Mouse (Mus musculus) G1E (cell line): Measurements from ENCODE around the gene Apaf1. TPM values are rescaled to one million over a fixed set of nuclear protein-coding genes. Genes with fewer than 3 reads are reported as not detected.

Source experiments
- ATAC-seq: 2 replicates; pipeline ENCODE4 v1.8.0; 2016; ENCODE audit warnings: mild to moderate bottlenecking; ENCODE audit not compliant: insufficient number of reproducible peaks, poor library complexity, low FRiP score, severe bottlenecking; ENCODE audit errors: extremely low read depth
- DNase-seq: peaks from one replicate; pipeline ENCODE4 v3.0.0; 2012; ENCODE audit warnings: low spot score
- H3K27me3 ChIP-seq: 2 replicates; pipeline ENCODE4 v1.6.1; 2012; ENCODE audit warnings: mild to moderate bottlenecking, low read length, inconsistent platforms; ENCODE audit not compliant: insufficient read depth
- H3K36me3 ChIP-seq: replicated peaks from 2 replicates; pipeline ENCODE3; 2012; ENCODE audit warnings: mild to moderate bottlenecking, inconsistent platforms
- H3K4me1 ChIP-seq: 2 replicates; pipeline ENCODE4 v1.6.1; 2012; ENCODE audit warnings: low read depth, low read length, inconsistent platforms, mixed read lengths; ENCODE audit not compliant: insufficient read depth
- H3K4me3 ChIP-seq: 2 replicates; pipeline ENCODE4 v1.5.1; 2012; ENCODE audit warnings: low read depth, mild to moderate bottlenecking, inconsistent platforms, low read length, moderate library complexity, mixed read lengths
- H3K9me3 ChIP-seq: replicated peaks from 2 replicates; pipeline ENCODE4 v1.6.1; 2012; ENCODE audit warnings: inconsistent platforms
- CTCF ChIP-seq: IDR thresholded peaks from 2 replicates; pipeline ENCODE4 v1.5.1; 2012; ENCODE audit warnings: low read depth, low read length, inconsistent platforms, mixed read lengths
- GATA1 ChIP-seq: IDR thresholded peaks from 2 replicates; pipeline ENCODE4 v1.6.1; 2012; ENCODE audit warnings: borderline replicate concordance, low read length, inconsistent platforms, mixed read lengths
- GATA2 ChIP-seq: IDR thresholded peaks from 2 replicates; pipeline ENCODE4 v1.6.1; 2012; ENCODE audit warnings: low read depth, low read length, inconsistent platforms, borderline replicate concordance
- POLR2AphosphoS5 ChIP-seq: IDR thresholded peaks from 2 replicates; pipeline ENCODE4 v1.6.1; 2012; ENCODE audit warnings: low read depth, low read length, inconsistent platforms; ENCODE audit not compliant: insufficient replicate concordance
- TAL1 ChIP-seq: conservative IDR thresholded peaks from 2 replicates; pipeline ENCODE4 v1.6.1; 2012; ENCODE audit warnings: low read depth, low read length, inconsistent platforms, mixed read lengths
- polyA plus RNA-seq: library from polyadenylated mRNA; stranded (reverse); fragments of >175 nt; gene quantifications from 2 replicates; pipeline ENCODE4 v1.2.3, GENCODE M21; 2012
- total RNA-seq, 2 experiments: library from RNA; stranded (forward) in 1 of 2; stranded (reverse) in 1 of 2; fragments of 200-1000 nt in 1 of 2; fragments of >200 nt in 1 of 2; fragmentation: Nextera tagmentation in 1 of 2; gene quantifications; 2 replicates each; pipeline ENCODE4 v1.2.3; 2014 to 2017

Apaf1 gene
- total and polyA plus RNA-seq, 3 experiments = 17.4 to 42.7 (median 40.6) TPM

DNA sequence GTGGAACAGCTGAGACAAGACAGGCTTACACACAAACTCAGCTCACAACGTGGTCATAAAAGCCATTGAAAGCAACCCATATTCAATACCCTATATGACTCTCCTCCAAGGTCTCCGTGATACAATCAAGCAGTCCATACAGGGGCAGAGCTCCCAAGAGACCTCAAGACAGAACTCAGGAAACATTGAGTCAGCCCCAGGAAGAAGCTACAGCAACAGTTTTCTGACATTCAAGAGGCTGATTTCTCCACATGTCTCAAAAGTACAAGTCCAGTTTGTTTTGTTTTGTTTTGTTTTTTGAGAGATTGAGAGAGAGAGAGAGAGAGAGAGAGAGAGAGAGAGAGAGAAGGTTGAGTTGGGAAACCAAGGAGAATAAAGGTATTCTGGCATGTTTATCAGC is 108.5 kb downstream of the Apaf1 start:
- DNase-seq (no peak), ATAC-seq (no peak)
- H3K36me3 ChIP-seq = no peaks in the 10 kb centered on the region
- H3K9me3 ChIP-seq = no peaks in the 10 kb centered on the region
- H3K4me1 ChIP-seq = no peaks in the 10 kb centered on the region
- no peak overlapping the region for H3K4me3 ChIP-seq
- TF ChIP-seq POLR2AphosphoS5 = no peak
- TF ChIP-seq GATA2 = no peak
- TF ChIP-seq CTCF = no peak
- TF ChIP-seq TAL1 = no peak
- no peak for TF ChIP-seq GATA1
- peaks cover 2% of the 10 kb centered on the region; the same call in 1 of the 2 replicates for H3K27me3 ChIP-seq

DNA sequence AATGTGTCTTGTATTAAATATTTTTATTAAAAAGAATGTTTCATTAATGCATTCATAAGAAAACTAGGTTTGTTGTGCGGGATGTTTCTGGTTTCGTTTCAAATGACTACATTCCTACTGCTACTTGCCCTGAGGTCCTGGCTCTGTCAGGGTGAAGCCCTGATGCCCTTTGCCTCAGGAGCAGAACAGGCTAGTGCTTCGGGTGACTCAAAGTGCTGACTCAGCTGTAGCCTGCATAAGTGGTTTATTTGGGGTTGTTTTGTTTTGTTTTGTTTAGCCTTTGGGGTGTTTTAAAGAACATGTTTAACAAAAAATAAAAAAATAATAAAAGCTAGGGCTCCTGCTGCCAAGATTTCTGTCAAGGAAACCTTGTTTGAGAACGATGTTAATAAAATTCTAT is 112.0 kb downstream of the Apaf1 start:
- TF ChIP-seq TAL1 = no peak
- TF ChIP-seq GATA1 = no peak
- Histone ChIP-seq H3K27me3 (peaks cover 9% of the 10 kb centered on the region; the same call in 1 of the 2 replicates), H3K4me1 (no peaks in the 10 kb centered on the region), H3K9me3 (no peaks in the 10 kb centered on the region), H3K4me3 (no peak overlapping the region), H3K36me3 (no peaks in the 10 kb centered on the region)
- ATAC-seq (no peak), DNase-seq (no peak)

DNA sequence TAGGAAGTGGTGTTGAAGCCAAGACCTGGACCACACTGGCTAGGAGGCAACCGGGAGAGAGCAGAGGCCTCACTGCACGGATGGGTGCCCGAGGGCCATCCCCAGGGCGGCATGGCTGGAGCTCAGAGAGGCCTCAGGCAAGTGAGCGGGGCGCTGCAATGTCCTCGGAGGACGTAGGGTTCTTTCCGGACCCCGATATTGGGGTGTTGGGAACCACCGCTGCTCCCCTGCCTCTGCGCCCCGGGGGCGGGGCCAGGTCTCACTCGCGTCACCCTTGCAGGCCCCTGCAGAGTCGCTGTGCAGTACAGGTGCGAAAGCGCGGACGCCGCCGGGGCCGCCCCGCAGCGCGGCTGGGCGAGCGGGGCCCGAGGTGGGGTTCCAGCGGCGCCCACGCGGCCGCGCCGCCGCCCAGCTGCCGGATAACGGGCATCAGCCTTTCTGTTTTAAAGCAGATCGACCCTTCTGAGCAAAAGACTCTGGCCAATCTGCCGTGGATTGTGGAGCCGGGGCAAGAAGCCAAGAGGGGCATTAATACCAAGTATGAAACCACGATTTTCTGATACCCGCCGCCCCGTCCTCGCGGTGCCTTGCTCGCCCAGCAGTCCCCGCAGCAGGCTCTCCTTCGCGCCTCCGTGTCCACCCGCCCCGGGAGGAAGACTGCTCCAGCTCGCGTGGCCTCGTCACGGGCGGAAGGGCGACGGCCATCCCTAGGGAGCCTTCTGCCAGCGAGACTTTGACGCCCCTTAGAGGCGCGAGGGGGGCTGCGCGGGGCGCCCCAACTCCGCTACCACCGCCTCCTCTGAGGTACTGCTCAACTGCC is 113.0 kb downstream of the Apaf1 start:
- Histone ChIP-seq H3K27me3 (peaks cover 9% of the 10 kb centered on the region; the same call in 1 of the 2 replicates), H3K4me1 (no peaks in the 10 kb centered on the region), H3K4me3 (no peak overlapping the region), H3K9me3 (no peaks in the 10 kb centered on the region), H3K36me3 (no peaks in the 10 kb centered on the region)
- ATAC-seq (no peak), DNase-seq (no peak)
- TF ChIP-seq CTCF = no peak
- no peak for TF ChIP-seq GATA1
- no peak for TF ChIP-seq POLR2AphosphoS5
- TF ChIP-seq GATA2 = no peak
- no peak for TF ChIP-seq TAL1

DNA sequence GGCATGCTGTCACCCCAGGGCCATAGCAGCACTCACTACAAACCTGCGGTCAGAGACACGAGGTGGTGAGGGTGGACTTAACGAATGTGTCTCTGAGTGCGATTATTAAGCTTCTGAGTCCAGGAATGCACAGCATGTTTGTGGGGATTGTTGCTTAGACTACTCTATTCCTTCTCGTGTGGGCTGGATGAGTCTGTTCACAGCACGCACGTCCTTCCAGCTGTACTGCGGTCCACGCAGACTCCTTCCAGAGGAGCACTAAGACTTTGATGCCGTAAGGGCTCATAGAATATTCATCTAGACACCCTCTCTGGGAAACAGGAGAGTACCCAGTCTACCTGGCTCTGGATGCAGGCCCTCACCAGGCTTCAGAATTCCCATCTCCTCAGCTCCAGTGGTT is 114.3 kb downstream of the Apaf1 start:
- ATAC-seq (no peak), DNase-seq (no peak)
- TF ChIP-seq GATA2 (no peak), CTCF (no peak), TAL1 (no peak), POLR2AphosphoS5 (no peak), GATA1 (no peak)
- H3K4me3 ChIP-seq = no peak overlapping the region
- no peaks in the 10 kb centered on the region for H3K4me1 ChIP-seq
- H3K27me3 ChIP-seq = peaks cover 6% of the 10 kb centered on the region; the same call in 1 of the 2 replicates
- no peaks in the 10 kb centered on the region for H3K9me3 ChIP-seq
- no peaks in the 10 kb centered on the region for H3K36me3 ChIP-seq

DNA sequence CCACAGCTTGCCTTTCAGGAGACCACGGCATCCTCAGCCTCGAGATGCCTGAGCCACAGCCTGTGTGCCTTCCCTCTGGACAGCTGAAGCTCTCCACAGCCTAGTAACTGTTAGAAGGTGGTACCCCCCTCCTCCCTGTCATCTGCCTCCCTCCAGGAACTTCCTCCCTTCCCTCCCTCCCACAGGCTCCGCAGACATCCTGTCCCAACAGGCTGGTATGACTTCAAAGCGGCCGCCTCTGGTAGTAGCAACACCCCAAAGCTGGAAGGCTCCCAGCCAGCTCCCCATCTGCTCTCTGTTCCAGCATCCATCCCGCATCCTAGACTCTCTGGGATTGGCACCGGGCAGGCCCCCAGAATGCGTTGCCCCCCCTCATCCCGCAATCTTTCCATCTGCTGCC is 115.7 kb downstream of the Apaf1 start:
- TF ChIP-seq GATA1 (no peak), CTCF (no peak), TAL1 (no peak), GATA2 (no peak), POLR2AphosphoS5 (no peak)
- H3K27me3 ChIP-seq = peaks cover 6% of the 10 kb centered on the region; the same call in 1 of the 2 replicates
- no peaks in the 10 kb centered on the region for H3K9me3 ChIP-seq
- H3K4me3 ChIP-seq = no peak overlapping the region
- DNase-seq (no peak), ATAC-seq (no peak)
- no peaks in the 10 kb centered on the region for H3K36me3 ChIP-seq
- H3K4me1 ChIP-seq = no peaks in the 10 kb centered on the region; the same call in 1 of the 2 replicates

DNA sequence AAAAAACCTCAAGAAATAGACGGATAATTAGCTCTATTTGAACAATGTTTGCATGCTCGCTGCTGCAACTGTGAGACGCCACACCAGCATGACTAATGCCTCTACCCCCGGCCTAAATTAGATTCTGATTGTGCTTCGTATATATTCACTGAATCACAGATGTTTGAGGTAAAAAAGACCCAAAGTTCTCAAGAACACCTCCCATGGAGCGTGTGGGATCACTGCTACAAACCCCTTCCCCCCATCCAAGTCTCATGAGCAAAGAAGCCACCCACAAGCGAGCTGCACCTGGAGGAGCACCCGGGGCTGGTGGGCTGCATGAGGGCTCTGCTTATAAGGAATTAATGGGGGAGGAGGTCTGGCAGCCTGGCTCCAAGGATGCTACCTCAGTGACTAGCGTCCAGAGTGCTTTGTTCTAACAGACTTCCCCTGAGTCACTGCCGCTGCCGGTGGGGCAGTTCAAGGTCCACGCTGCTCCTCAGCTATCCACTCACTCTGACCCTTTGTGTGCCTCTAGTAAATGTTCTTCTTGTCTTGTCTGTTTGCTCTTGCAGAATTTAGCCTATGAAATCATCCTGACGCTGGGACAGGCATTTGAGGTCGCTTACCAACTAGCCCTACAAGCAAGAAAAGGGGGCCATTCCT is 116.8 kb downstream of the Apaf1 start:
- no peaks in the 10 kb centered on the region for H3K9me3 ChIP-seq
- no peak overlapping the region for H3K4me3 ChIP-seq
- DNase-seq = no peak
- H3K4me1 ChIP-seq = no peaks in the 10 kb centered on the region; the same call in 1 of the 2 replicates
- peaks cover 6% of the 10 kb centered on the region; the same call in 1 of the 2 replicates for H3K27me3 ChIP-seq
- H3K36me3 ChIP-seq = no peaks in the 10 kb centered on the region
- TF ChIP-seq POLR2AphosphoS5 (no peak), CTCF (no peak), GATA2 (no peak), TAL1 (no peak), GATA1 (no peak)
- ATAC-seq = no peak
